Mouse (Mus musculus): ENCODE results near the gene Taz. TPM values are rescaled to one million over a fixed set of nuclear protein-coding genes. Genes with fewer than 3 reads are reported as not detected.
A peak's percentile ranks its signal among the peaks of the same experiment; 100 is the strongest.

Taz gene
- polyA plus RNA-seq, 1 experiment from 2014 or later, result 80.6 TPM

GRCm38 (mm10) chrX:74282395-74283091, 831 bp downstream of the Taz start:
- H3K4me2 ChIP-seq, result peak overlapping the region; percentile 72
- H3K4me1 ChIP-seq, result peaks cover 17% of the 10 kb centered on the region
- WGBS, result 19% methylated on average over 39 of the region's 39 CpGs
- no peaks in the 10 kb centered on the region for H3K27me3 ChIP-seq
- peak overlapping the region; percentile 57 for H3K4me3 ChIP-seq
- ATAC-seq, result peak; percentile 89
- H3K36me3 ChIP-seq (ENCODE audit: poor library complexity, severe bottlenecking), result no peaks in the 10 kb centered on the region
- peak overlapping the region; percentile 82 for H3K9ac ChIP-seq
- H3K9me3 ChIP-seq (replicated peaks), result no peaks in the 10 kb centered on the region
- H3K27ac ChIP-seq, result peak overlapping the region; percentile 78

GRCm38 (mm10) chrX:74283092-74283437, 1.4 kb downstream of the Taz start:
- peaks cover 2% of the 10 kb centered on the region; the same call in 1 of the 2 replicates for H3K36me3 ChIP-seq (ENCODE audit: poor library complexity, severe bottlenecking)
- H3K4me1 ChIP-seq, result peaks cover 17% of the 10 kb centered on the region
- H3K9me3 ChIP-seq (replicated peaks), result no peaks in the 10 kb centered on the region
- peak overlapping the region; percentile 82 for H3K9ac ChIP-seq
- peak overlapping the region; percentile 78 for H3K27ac ChIP-seq
- peak; percentile 20 for ATAC-seq
- H3K4me3 ChIP-seq, result peak overlapping the region; percentile 57
- H3K4me2 ChIP-seq, result peak overlapping the region; percentile 72
- WGBS, result 33% methylated on average over 5 of the region's 5 CpGs
- H3K27me3 ChIP-seq, result no peaks in the 10 kb centered on the region

GRCm38 (mm10) chrX:74293431-74293830, 11.7 kb downstream of the Taz start:
- Histone ChIP-seq H3K4me3 (no peak overlapping the region), H3K4me1 (peaks cover 8% of the 10 kb centered on the region; the same call in 1 of the 2 replicates), H3K27ac (no peak overlapping the region), H3K36me3 (ENCODE audit: poor library complexity, severe bottlenecking) (peaks cover 11% of the 10 kb centered on the region; the same call in 1 of the 2 replicates), H3K27me3 (no peaks in the 10 kb centered on the region), H3K4me2 (no peak overlapping the region), H3K9ac (no peak overlapping the region), H3K9me3 (replicated peaks) (no peaks in the 10 kb centered on the region)
- ATAC-seq, result no peak
- WGBS, result 86% methylated on average over 4 of the region's 4 CpGs

GRCm38 (mm10) chrX:74296538-74297448, 15.1 kb downstream of the Taz start, which contains the start of gene Atp6ap1:
Atp6ap1 (plus strand) TSS chrX:74297097.
- ATAC-seq, result peak; percentile 99

GRCm38 (mm10) chrX:74298348-74298747, 16.6 kb downstream of the Taz start:
- Histone ChIP-seq H3K27ac (no peak overlapping the region), H3K9me3 (replicated peaks) (no peaks in the 10 kb centered on the region), H3K4me3 (no peak overlapping the region), H3K27me3 (no peaks in the 10 kb centered on the region), H3K36me3 (ENCODE audit: poor library complexity, severe bottlenecking) (peaks cover 34% of the 10 kb centered on the region), H3K9ac (no peak overlapping the region), H3K4me1 (peaks cover 8% of the 10 kb centered on the region; the same call in 1 of the 2 replicates), H3K4me2 (no peak overlapping the region)
- ATAC-seq, result no peak
- 86% methylated on average over 1 of the region's 1 CpGs for WGBS

More at GRCm38 (mm10) chrX:74296538-74297448, 15.1 kb downstream of the Taz start, which contains the start of gene Atp6ap1:
- peak within 1 kb of the TSS; percentile 71 for H3K4me2 ChIP-seq
- H3K4me1 ChIP-seq, result peaks cover 8% of the 10 kb centered on the region; the same call in 1 of the 2 replicates
- H3K27me3 ChIP-seq, result no peaks in the 10 kb centered on the region
- H3K4me3 ChIP-seq, result peak within 1 kb of the TSS; percentile 65
- H3K9ac ChIP-seq, result peak within 1 kb of the TSS; percentile 81
- no peaks in the 10 kb centered on the region for H3K9me3 ChIP-seq (replicated peaks)
- H3K36me3 ChIP-seq (ENCODE audit: poor library complexity, severe bottlenecking), result peaks cover 22% of the 10 kb centered on the region
- WGBS, result 16% methylated on average over 36 of the region's 37 CpGs
- H3K27ac ChIP-seq, result peak within 1 kb of the TSS; percentile 54

- no peaks in the 10 kb centered on the region for H3K9me3 ChIP-seq (replicated peaks)
- 88% methylated on average over 3 of the region's 3 CpGs for WGBS
- no peak overlapping the region for H3K4me2 ChIP-seq
- peaks cover 40% of the 10 kb centered on the region for H3K36me3 ChIP-seq (ENCODE audit: poor library complexity, severe bottlenecking)
- H3K27me3 ChIP-seq, result no peaks in the 10 kb centered on the region
- H3K4me1 ChIP-seq, result peaks cover 14% of the 10 kb centered on the region
- H3K27ac ChIP-seq, result no peak overlapping the region
- H3K4me3 ChIP-seq, result no peak overlapping the region
- no peak for ATAC-seq
- no peak overlapping the region for H3K9ac ChIP-seq
Measured at GRCm38 (mm10) chrX:74299721-74300120, 18.0 kb downstream of the Taz start.

- peak within 1 kb of the TSS; percentile 65 for H3K4me3 ChIP-seq
- peaks cover 70% of the 10 kb centered on the region for H3K36me3 ChIP-seq (ENCODE audit: poor library complexity, severe bottlenecking)
- H3K9me3 ChIP-seq (replicated peaks), result no peaks in the 10 kb centered on the region
- WGBS, result 19% methylated on average over 39 of the region's 41 CpGs
- H3K27ac ChIP-seq, result peak within 1 kb of the TSS; percentile 94
- peak within 1 kb of the TSS; percentile 78 for H3K9ac ChIP-seq
- peak; percentile 90 for ATAC-seq
- peaks cover 24% of the 10 kb centered on the region for H3K4me1 ChIP-seq
- no peaks in the 10 kb centered on the region for H3K27me3 ChIP-seq
- peak within 1 kb of the TSS; percentile 67 for H3K4me2 ChIP-seq
Measured at GRCm38 (mm10) chrX:74304867-74305700, 23.4 kb downstream of the Taz start, which contains the start of gene Gdi1. Gdi1 (plus strand) TSS chrX:74304998.

GRCm38 (mm10) chrX:74312540-74313464, 31.1 kb downstream of the Taz start, which contains the start of gene Fam50a:
Fam50a (plus strand) TSS chrX:74313033.
- H3K4me3 ChIP-seq, result peak within 1 kb of the TSS; percentile 58
- no peaks in the 10 kb centered on the region for H3K27me3 ChIP-seq
- H3K9me3 ChIP-seq (replicated peaks), result no peaks in the 10 kb centered on the region
- peak within 1 kb of the TSS; percentile 69 for H3K27ac ChIP-seq
- ATAC-seq, result peak; percentile 97
- peak within 1 kb of the TSS; percentile 74 for H3K9ac ChIP-seq
- peak within 1 kb of the TSS; percentile 75 for H3K4me2 ChIP-seq
- 22% methylated on average over 59 of the region's 59 CpGs for WGBS
- H3K36me3 ChIP-seq (ENCODE audit: poor library complexity, severe bottlenecking), result peaks cover 37% of the 10 kb centered on the region
- peaks cover 20% of the 10 kb centered on the region for H3K4me1 ChIP-seq

GRCm38 (mm10) chrX:74328725-74329161, 47.0 kb downstream of the Taz start, which contains the start of gene Plxna3:
Plxna3 (plus strand) TSS chrX:74329066.
- no peaks in the 10 kb centered on the region for H3K9me3 ChIP-seq (replicated peaks)
- ATAC-seq, result peak; percentile 96
- peaks cover 19% of the 10 kb centered on the region for H3K36me3 ChIP-seq (ENCODE audit: poor library complexity, severe bottlenecking)
- 22% methylated on average over 19 of the region's 30 CpGs for WGBS
- H3K4me2 ChIP-seq, result peak within 1 kb of the TSS; percentile 71
- peak within 1 kb of the TSS; percentile 75 for H3K9ac ChIP-seq
- H3K27ac ChIP-seq, result peak within 1 kb of the TSS; percentile 79
- H3K4me3 ChIP-seq, result peak within 1 kb of the TSS; percentile 58
- no peaks in the 10 kb centered on the region for H3K27me3 ChIP-seq
- H3K4me1 ChIP-seq, result peaks cover 34% of the 10 kb centered on the region

GRCm38 (mm10) chrX:74329215-74329671, 47.5 kb downstream of the Taz start:
- Histone ChIP-seq H3K9ac (peak overlapping the region; percentile 75), H3K27me3 (no peaks in the 10 kb centered on the region), H3K27ac (peak overlapping the region; percentile 79), H3K9me3 (replicated peaks) (no peaks in the 10 kb centered on the region), H3K4me2 (peak overlapping the region; percentile 71), H3K4me3 (peak overlapping the region; percentile 58), H3K36me3 (ENCODE audit: poor library complexity, severe bottlenecking) (peaks cover 24% of the 10 kb centered on the region), H3K4me1 (peaks cover 35% of the 10 kb centered on the region)
- WGBS, result 32% methylated on average over 10 of the region's 10 CpGs
- peak; percentile 57 for ATAC-seq

Measured in forebrain, embryonic 13.5 days (tissue).